Mouse (Mus musculus) megakaryocyte, embryonic 14.5 days (primary cell): ENCODE data around the gene Apobec3.

ENCODE experiments used
- FLI1 ChIP-seq: IDR thresholded peaks from 2 replicates; pipeline ENCODE4 v1.6.1; 2012; ENCODE audit warnings: low read length, inconsistent platforms, mixed read lengths
- GATA1 ChIP-seq: IDR thresholded peaks from 3 replicates; pipeline ENCODE4 v1.6.1; 2012; ENCODE audit warnings: mixed read lengths, low read length, inconsistent platforms, borderline replicate concordance

- TF ChIP-seq GATA1 = no peak
- TF ChIP-seq FLI1 = no peak
Observed at GRCm38 (mm10) chr15:79911339-79911738, 19.9 kb downstream of the Apobec3 start.
